Comparison of ENCODE assay signal across 26 mouse cellular contexts in genomic region chr1:136974040-136974439, GRCm38 (mm10). TPM values are rescaled to one million over a fixed set of nuclear protein-coding genes. Genes with fewer than 3 reads are reported as not detected.
DNase-seq lines count a peak whose midpoint lies in the region; ATAC-seq lines count a peak whose summit lies in the region.
"Had no signal": no experiment of that assay in that cellular context is flagged by ENCODE, and none has a peak within 500 bp of the region (broad histone marks: within the 10 kb centered on the region; RNA-seq: fewer than 3 reads in every experiment).

No protein-coding gene starts in this region.

- DNase-seq in 416B (ENCODE audit: low read depth): peak; percentile 17
- peak; percentile 13 for DNase-seq in A20 (ENCODE audit: low read depth, low spot score)
- peak; percentile 76 for DNase-seq in MEL-GATA-1-ER (ENCODE audit: extremely low read depth, low read depth)
- no peak for DNase-seq in spleen, postnatal 36 days (ENCODE audit: low spot score in 2 of 2)
- no peak for DNase-seq in right cerebral cortex, adult 2 months (ENCODE audit: low spot score in 2 of 2)
- no peak for DNase-seq in forebrain, embryonic 10.5 days (ENCODE audit: extremely low spot score, low spot score)
- DNase-seq: adrenal gland, adult 8-10 months; adrenal gland, postnatal 14 days; adrenal gland, postnatal 36 days; cerebellum, adult 11 months; cerebellum, adult 18-20 months; cerebellum, adult 8-10 months; cerebellum, adult 9-11 months; cerebellum, postnatal 14 days; cerebellum, postnatal 36 days; forebrain, postnatal 0 days had no signal

- no peaks in the 10 kb centered on the region for H3K4me1 ChIP-seq in forebrain, embryonic 10.5 days
- H3K4me1 ChIP-seq: embryonic facial prominence, embryonic 10.5 days; embryonic facial prominence, embryonic 12.5 days; forebrain, embryonic 13.5 days; forebrain, embryonic 15.5 days had no signal

- H3K4me3 ChIP-seq in forebrain, embryonic 10.5 days: no peak overlapping the region
- H3K4me3 ChIP-seq: embryonic facial prominence, embryonic 10.5 days; embryonic facial prominence, embryonic 12.5 days; forebrain, embryonic 13.5 days; forebrain, embryonic 15.5 days had no signal

- H3K27me3 ChIP-seq in forebrain, embryonic 10.5 days (ENCODE audit: poor library complexity, severe bottlenecking): no peaks in the 10 kb centered on the region
- H3K27me3 ChIP-seq: embryonic facial prominence, embryonic 12.5 days; forebrain, embryonic 13.5 days; forebrain, embryonic 15.5 days; Patski had no signal

- WGBS in forebrain, embryonic 10.5 days: 81% methylated on average over 3 of the region's 3 CpGs

- H3K27ac ChIP-seq in forebrain, embryonic 10.5 days: no peak overlapping the region
- H3K27ac ChIP-seq: embryonic facial prominence, embryonic 10.5 days; embryonic facial prominence, embryonic 12.5 days; forebrain, embryonic 13.5 days; forebrain, embryonic 15.5 days had no signal

- no peaks in the 10 kb centered on the region for H3K9me3 ChIP-seq in forebrain, embryonic 10.5 days
- H3K9me3 ChIP-seq: embryonic facial prominence, embryonic 10.5 days; embryonic facial prominence, embryonic 12.5 days; forebrain, embryonic 13.5 days; forebrain, embryonic 15.5 days had no signal

- ATAC-seq in granulocyte monocyte progenitor cell, adult 5-6 weeks (replicated peaks; ENCODE audit: poor library complexity, severe bottlenecking): peak; percentile 66; the same call in 1 of the 2 replicates
- no peak for ATAC-seq in erythroid progenitor cell, adult 5-6 weeks (replicated peaks; ENCODE audit: low FRiP score, poor library complexity, severe bottlenecking)
- ATAC-seq: activated CD4-positive, CD25-positive, alpha-beta regulatory T cell, adult 4 months; forebrain, embryonic 13.5 days; forebrain, embryonic 15.5 days; forebrain, postnatal 0 days; Patski had no signal

- H3K36me3 ChIP-seq in forebrain, embryonic 10.5 days (replicated peaks): no peaks in the 10 kb centered on the region
- H3K36me3 ChIP-seq: embryonic facial prominence, embryonic 10.5 days; embryonic facial prominence, embryonic 12.5 days; forebrain, embryonic 15.5 days had no signal

RNA-seq across cellular contexts. Expression of gene Nr5a2, which starts 13.8 kb away (rescaled TPM):
- not detected in 2 replicates for total RNA-seq in granulocyte monocyte progenitor cell, adult 5-6 weeks (2014; fragmentation: Nextera tagmentation)
- total RNA-seq in granulocyte monocyte progenitor cell, adult 5-6 weeks (2017): not detected in 2 replicates
- total RNA-seq in erythroid progenitor cell, adult 5-6 weeks (2015; ENCODE audit: low replicate concordance): not detected in 2 replicates
- not detected in 2 replicates for total RNA-seq in erythroid progenitor cell, adult 5-6 weeks (2017; ENCODE audit: low replicate concordance)
- 0.20 and 0.24 TPM in 2 replicates for polyA plus RNA-seq in forebrain, embryonic 10.5 days (2016; fragmentation: Nextera tagmentation; extraction: Ambion mirVana)
- polyA plus RNA-seq: C2C12; cortical plate, adult 2 months had no signal

Comparison
In these comparisons a context has a peak if more than half of its experiments do, and no peak if none do; other contexts are left out.
1. DNase-seq: peak in 416B (single experiment), A20 (single experiment) and MEL-GATA-1-ER (single experiment); none in spleen, postnatal 36 days (0 of 2), right cerebral cortex, adult 2 months (0 of 2) and forebrain, embryonic 10.5 days (single experiment).